Mouse (Mus musculus) G1E (cell line): Measurements from ENCODE around the gene Tbl1xr1.

ENCODE experiments used
- CTCF ChIP-seq: IDR thresholded peaks from 2 replicates; pipeline ENCODE4 v1.5.1; 2012; ENCODE audit warnings: low read depth, low read length, inconsistent platforms, mixed read lengths
- GATA1 ChIP-seq: IDR thresholded peaks from 2 replicates; pipeline ENCODE4 v1.6.1; 2012; ENCODE audit warnings: borderline replicate concordance, low read length, inconsistent platforms, mixed read lengths

DNA sequence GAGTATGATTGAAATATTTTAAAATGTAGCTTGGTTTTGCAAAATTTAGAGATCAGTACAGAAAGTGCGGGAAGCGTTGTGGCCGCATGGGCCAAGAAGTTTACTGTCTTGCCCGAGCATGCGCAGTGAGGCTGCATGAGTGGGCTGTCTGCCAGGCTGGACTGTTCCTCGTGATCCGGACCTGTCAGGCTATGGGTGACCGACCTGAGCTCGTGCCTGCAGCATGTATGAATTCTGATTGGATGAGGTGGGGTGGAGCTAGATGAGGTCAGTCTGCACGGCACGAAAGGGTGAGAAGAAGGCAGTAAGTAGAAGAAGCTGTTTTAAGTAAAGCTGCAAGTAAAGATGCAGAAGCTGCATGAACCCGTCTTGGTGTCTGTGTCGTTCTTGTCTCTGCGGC lies 29.2 kb upstream of the Tbl1xr1 start:
- TF ChIP-seq CTCF (no peak), GATA1 (no peak)
